In the genomic region with DNA sequence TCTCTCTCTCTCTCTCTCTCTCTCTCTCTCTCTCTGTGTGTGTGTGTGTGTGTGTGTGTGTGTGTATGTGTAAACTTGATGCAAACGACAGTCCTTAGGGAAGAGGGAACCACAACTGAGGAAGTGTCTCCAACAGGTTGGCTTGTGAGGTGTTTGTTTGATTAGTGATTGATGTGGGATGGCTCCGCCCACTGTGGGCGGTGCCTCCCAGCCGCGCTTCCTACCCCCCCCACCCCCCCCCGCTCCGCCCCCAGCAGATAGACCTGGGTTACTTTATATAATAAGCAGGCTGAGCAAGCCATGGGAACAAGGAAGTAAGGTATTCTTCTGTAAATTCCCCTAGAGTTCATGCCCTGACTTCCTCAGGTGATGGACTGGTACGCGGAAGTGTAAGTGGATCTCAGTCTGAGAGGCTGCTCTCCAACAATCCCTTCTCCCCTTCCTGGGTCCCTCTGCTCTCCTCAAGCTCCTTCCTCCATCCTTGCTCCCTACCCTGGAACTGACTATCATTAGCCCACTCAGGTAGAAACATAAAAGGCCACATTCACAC, we compare ENCODE assay signal across 19 mouse cellular contexts. TPM values are rescaled to one million over a fixed set of nuclear protein-coding genes. Genes with fewer than 3 reads are reported as not detected.
DNase-seq lines count a peak whose midpoint lies in the region; ATAC-seq and TF ChIP-seq lines count a peak whose summit lies in the region.
"Had no signal": no experiment of that assay in that cellular context is flagged by ENCODE, and none has a peak within 500 bp of the region (broad histone marks: within the 10 kb centered on the region; RNA-seq: fewer than 3 reads in every experiment).

No protein-coding gene starts in this region.

- 0 out of 2 replicates have a peak overlapping the region, but pooled peaks have one; percentile 7 for H3K4me2 ChIP-seq in lung, embryonic 16.5 days (ENCODE audit: low read depth, low read length)
- H3K4me2 ChIP-seq in embryonic facial prominence, embryonic 15.5 days (replicated peaks): no peak overlapping the region
- peak overlapping the region; percentile 51 for H3K4me2 ChIP-seq in intestine, postnatal 0 days (replicated peaks; ENCODE audit: low read depth)
- H3K4me2 ChIP-seq in stomach, postnatal 0 days (replicated peaks; ENCODE audit: low read depth): no peak overlapping the region
- H3K4me2 ChIP-seq in hindbrain, embryonic 13.5 days: no peak overlapping the region
- H3K4me2 ChIP-seq in midbrain, embryonic 11.5 days: no peak overlapping the region
- H3K4me2 ChIP-seq: forebrain, embryonic 15.5 days; heart, embryonic 13.5 days; limb, embryonic 12.5 days; neural tube, embryonic 12.5 days had no signal

- no peaks in the 10 kb centered on the region for H3K27me3 ChIP-seq in lung, embryonic 16.5 days (ENCODE audit: control insufficient read depth, insufficient read depth, low read depth, low read length)
- no peaks in the 10 kb centered on the region for H3K27me3 ChIP-seq in embryonic facial prominence, embryonic 15.5 days
- no peaks in the 10 kb centered on the region for H3K27me3 ChIP-seq in intestine, postnatal 0 days (replicated peaks; ENCODE audit: control insufficient read depth, insufficient read depth, low read length)
- no peaks in the 10 kb centered on the region for H3K27me3 ChIP-seq in stomach, postnatal 0 days (ENCODE audit: control insufficient read depth, insufficient read depth, low read length)
- no peaks in the 10 kb centered on the region for H3K27me3 ChIP-seq in hindbrain, embryonic 13.5 days
- no peaks in the 10 kb centered on the region for H3K27me3 ChIP-seq in midbrain, embryonic 11.5 days (ENCODE audit: control insufficient read depth, insufficient read depth, low read length)
- H3K27me3 ChIP-seq: forebrain, embryonic 15.5 days; heart, embryonic 13.5 days; limb, embryonic 12.5 days; neural tube, embryonic 12.5 days had no signal

- peak overlapping the region; percentile 74 for H3K27ac ChIP-seq in lung, embryonic 16.5 days (ENCODE audit: low read length)
- no peak overlapping the region for H3K27ac ChIP-seq in embryonic facial prominence, embryonic 15.5 days (replicated peaks)
- 0 out of 2 replicates have a peak overlapping the region, but pooled peaks have one; percentile 42 for H3K27ac ChIP-seq in intestine, postnatal 0 days (ENCODE audit: low read depth, low read length)
- H3K27ac ChIP-seq in stomach, postnatal 0 days (replicated peaks): peak overlapping the region; percentile 82
- no peak overlapping the region for H3K27ac ChIP-seq in hindbrain, embryonic 13.5 days
- H3K27ac ChIP-seq in midbrain, embryonic 11.5 days (ENCODE audit: low read depth, low read length): no peak overlapping the region
- H3K27ac ChIP-seq: forebrain, embryonic 15.5 days; heart, embryonic 13.5 days; hindbrain, postnatal 0 days; left cerebral cortex, adult 2 months; limb, embryonic 12.5 days; liver, embryonic 14.5 days; neural tube, embryonic 12.5 days had no signal

- WGBS in lung, embryonic 16.5 days: 31% methylated on average over 5 of the region's 9 CpGs
- WGBS in embryonic facial prominence, embryonic 15.5 days: 20% methylated on average over 9 of the region's 9 CpGs
- 15% methylated on average over 9 of the region's 9 CpGs for WGBS in intestine, postnatal 0 days
- WGBS in stomach, postnatal 0 days: 19% methylated on average over 9 of the region's 9 CpGs
- WGBS in hindbrain, embryonic 13.5 days: 43% methylated on average over 9 of the region's 9 CpGs
- 31% methylated on average over 9 of the region's 9 CpGs for WGBS in midbrain, embryonic 11.5 days

- H3K36me3 ChIP-seq in lung, embryonic 16.5 days (ENCODE audit: control insufficient read depth, insufficient read depth, low read length): no peaks in the 10 kb centered on the region
- H3K36me3 ChIP-seq in embryonic facial prominence, embryonic 15.5 days: no peaks in the 10 kb centered on the region
- no peaks in the 10 kb centered on the region for H3K36me3 ChIP-seq in intestine, postnatal 0 days (ENCODE audit: control insufficient read depth, insufficient read depth)
- no peaks in the 10 kb centered on the region for H3K36me3 ChIP-seq in stomach, postnatal 0 days (ENCODE audit: control insufficient read depth, insufficient read depth, low read length)
- H3K36me3 ChIP-seq in hindbrain, embryonic 13.5 days: no peaks in the 10 kb centered on the region
- no peaks in the 10 kb centered on the region for H3K36me3 ChIP-seq in midbrain, embryonic 11.5 days (ENCODE audit: control insufficient read depth, insufficient read depth, low read length)
- H3K36me3 ChIP-seq: forebrain, embryonic 15.5 days; G1E; heart, embryonic 13.5 days; limb, embryonic 12.5 days; neural tube, embryonic 12.5 days had no signal

- H3K9ac ChIP-seq in lung, embryonic 16.5 days (ENCODE audit: low read length): no peak overlapping the region
- no peak overlapping the region for H3K9ac ChIP-seq in embryonic facial prominence, embryonic 15.5 days
- no peak overlapping the region for H3K9ac ChIP-seq in intestine, postnatal 0 days (ENCODE audit: low read depth, low read length)
- 0 out of 2 replicates have a peak overlapping the region, but pooled peaks have one; percentile 13 for H3K9ac ChIP-seq in stomach, postnatal 0 days (ENCODE audit: low read length)
- H3K9ac ChIP-seq in hindbrain, embryonic 13.5 days: no peak overlapping the region
- H3K9ac ChIP-seq in midbrain, embryonic 11.5 days (ENCODE audit: low read length): no peak overlapping the region
- H3K9ac ChIP-seq: forebrain, embryonic 15.5 days; heart, embryonic 13.5 days; limb, embryonic 12.5 days; liver, embryonic 14.5 days; neural tube, embryonic 12.5 days had no signal

- no peaks in the 10 kb centered on the region for H3K9me3 ChIP-seq in lung, embryonic 16.5 days (ENCODE audit: control insufficient read depth, low read length)
- no peaks in the 10 kb centered on the region for H3K9me3 ChIP-seq in embryonic facial prominence, embryonic 15.5 days (replicated peaks)
- H3K9me3 ChIP-seq in intestine, postnatal 0 days (ENCODE audit: control insufficient read depth): no peaks in the 10 kb centered on the region
- no peaks in the 10 kb centered on the region for H3K9me3 ChIP-seq in stomach, postnatal 0 days (ENCODE audit: control insufficient read depth, low read length)
- H3K9me3 ChIP-seq in hindbrain, embryonic 13.5 days: no peaks in the 10 kb centered on the region
- H3K9me3 ChIP-seq in midbrain, embryonic 11.5 days (ENCODE audit: control insufficient read depth, low read length): no peaks in the 10 kb centered on the region
- H3K9me3 ChIP-seq: forebrain, embryonic 15.5 days; heart, embryonic 13.5 days; limb, embryonic 12.5 days; neural tube, embryonic 12.5 days had no signal

- no peak overlapping the region for H3K4me3 ChIP-seq in lung, embryonic 16.5 days (ENCODE audit: low read length)
- no peak overlapping the region for H3K4me3 ChIP-seq in embryonic facial prominence, embryonic 15.5 days (replicated peaks)
- H3K4me3 ChIP-seq in intestine, postnatal 0 days (ENCODE audit: low read depth, low read length): peak overlapping the region; percentile 16; the same call in 1 of the 2 replicates
- no peak overlapping the region for H3K4me3 ChIP-seq in stomach, postnatal 0 days (ENCODE audit: low read depth, low read length)
- H3K4me3 ChIP-seq in hindbrain, embryonic 13.5 days: no peak overlapping the region
- H3K4me3 ChIP-seq in midbrain, embryonic 11.5 days (ENCODE audit: low read depth, low read length): no peak overlapping the region
- H3K4me3 ChIP-seq: forebrain, embryonic 15.5 days; heart, embryonic 13.5 days; left cerebral cortex, adult 2 months; limb, embryonic 12.5 days; neural tube, embryonic 12.5 days had no signal

- ATAC-seq in lung, embryonic 16.5 days (ENCODE audit: low read depth): peak; percentile 59
- ATAC-seq in embryonic facial prominence, embryonic 15.5 days (ENCODE audit: insufficient number of reproducible peaks, low FRiP score, low TSS enrichment, low read depth): peak; percentile 48; the same call in 1 of the 2 replicates
- peak; percentile 87 for ATAC-seq in intestine, postnatal 0 days
- ATAC-seq in stomach, postnatal 0 days (ENCODE audit: low FRiP score, low TSS enrichment): peak; percentile 88
- ATAC-seq in hindbrain, embryonic 13.5 days (ENCODE audit: low FRiP score): no peak
- no peak for ATAC-seq in midbrain, embryonic 11.5 days (ENCODE audit: low FRiP score)
- ATAC-seq: forebrain, embryonic 15.5 days; hindbrain, postnatal 0 days had no signal

- DNase-seq in lung, postnatal 25 days (ENCODE audit: low spot score): no peak
- peak; percentile 85 for DNase-seq in stomach, postnatal 0 days (ENCODE audit: low spot score)
- no peak for DNase-seq in midbrain, embryonic 11.5 days (ENCODE audit: low spot score, missing footprints)
- DNase-seq: B cell, adult 2 months; cerebellum, postnatal 10 days; heart, postnatal 4 days had no signal

- H3K4me1 ChIP-seq in lung, embryonic 16.5 days (replicated peaks; ENCODE audit: control insufficient read depth, insufficient read depth, low read length): peaks cover 14% of the 10 kb centered on the region
- peaks cover 8% of the 10 kb centered on the region for H3K4me1 ChIP-seq in embryonic facial prominence, embryonic 15.5 days
- H3K4me1 ChIP-seq in intestine, postnatal 0 days (replicated peaks; ENCODE audit: control insufficient read depth, insufficient read depth, low read length): no peaks in the 10 kb centered on the region
- no peaks in the 10 kb centered on the region for H3K4me1 ChIP-seq in stomach, postnatal 0 days (replicated peaks; ENCODE audit: control insufficient read depth, insufficient read depth)
- peaks cover 13% of the 10 kb centered on the region for H3K4me1 ChIP-seq in hindbrain, embryonic 13.5 days (replicated peaks)
- peaks cover 6% of the 10 kb centered on the region for H3K4me1 ChIP-seq in midbrain, embryonic 11.5 days (ENCODE audit: control insufficient read depth, insufficient read depth, low read length)

- no peak for TF ChIP-seq CTCF in intestine, postnatal 0 days (IDR thresholded peaks at IDR 0.05; ENCODE audit: low read depth)
- TF ChIP-seq CTCF in stomach, postnatal 0 days (IDR thresholded peaks at IDR 0.05; ENCODE audit: low read depth): no peak

- no peak for TF ChIP-seq EP300 in stomach, postnatal 0 days (optimal IDR thresholded peaks at IDR 0.05)

RNA-seq across cellular contexts. Expression of gene Tex26, which starts 5.2 kb away (rescaled TPM):
- 1.9 and 2.8 TPM in 2 replicates for polyA plus RNA-seq in lung, embryonic 16.5 days (2015; fragmentation: Nextera tagmentation; extraction: Ambion mirVana)
- 1.4 and 1.7 TPM in 2 replicates for polyA plus RNA-seq in embryonic facial prominence, embryonic 15.5 days (2015; fragmentation: Nextera tagmentation; extraction: Ambion mirVana)
- 0.24 and 0.38 TPM in 2 replicates for polyA plus RNA-seq in intestine, postnatal 0 days (2015; fragmentation: Nextera tagmentation; extraction: Ambion mirVana)
- 0.27 and 0.61 TPM in 2 replicates for polyA plus RNA-seq in stomach, postnatal 0 days (2015; fragmentation: Nextera tagmentation; extraction: Ambion mirVana)
- 0.93 and 1.5 TPM in 2 replicates for polyA plus RNA-seq in hindbrain, embryonic 13.5 days (2015; fragmentation: Nextera tagmentation; extraction: Ambion mirVana)
- polyA plus RNA-seq in midbrain, embryonic 11.5 days (2014; fragmentation: Nextera tagmentation; extraction: Ambion mirVana): 1.2 and 1.5 TPM in 2 replicates
- polyA plus RNA-seq: G1E; gonadal fat pad, adult 2 months had no signal

RNA-seq across cellular contexts. Expression of gene Medag, which starts 22.7 kb away (rescaled TPM):
- polyA plus RNA-seq in lung, embryonic 16.5 days (2015; fragmentation: Nextera tagmentation; extraction: Ambion mirVana): 1.2 and 1.6 TPM in 2 replicates
- polyA plus RNA-seq in embryonic facial prominence, embryonic 15.5 days (2015; fragmentation: Nextera tagmentation; extraction: Ambion mirVana): 1.8 and 2.2 TPM in 2 replicates
- 1.6 and 2.2 TPM in 2 replicates for polyA plus RNA-seq in intestine, postnatal 0 days (2015; fragmentation: Nextera tagmentation; extraction: Ambion mirVana)
- polyA plus RNA-seq in stomach, postnatal 0 days (2015; fragmentation: Nextera tagmentation; extraction: Ambion mirVana): 3.4 and 4.1 TPM in 2 replicates
- polyA plus RNA-seq in hindbrain, embryonic 13.5 days (2015; fragmentation: Nextera tagmentation; extraction: Ambion mirVana): 2.1 and 2.5 TPM in 2 replicates
- polyA plus RNA-seq in midbrain, embryonic 11.5 days (2014; fragmentation: Nextera tagmentation; extraction: Ambion mirVana): 0.51 and 0.66 TPM in 2 replicates
- polyA plus RNA-seq: G1E had no signal

Comparison
In these comparisons a context has a peak if more than half of its experiments do, and no peak if none do; other contexts are left out.
1. ATAC-seq: peak in lung, embryonic 16.5 days (single experiment), embryonic facial prominence, embryonic 15.5 days (single experiment), intestine, postnatal 0 days (single experiment) and stomach, postnatal 0 days (single experiment); none in hindbrain, embryonic 13.5 days (single experiment) and midbrain, embryonic 11.5 days (single experiment).
2. H3K27ac ChIP-seq: peak in lung, embryonic 16.5 days (single experiment), intestine, postnatal 0 days (single experiment) and stomach, postnatal 0 days (single experiment); none in embryonic facial prominence, embryonic 15.5 days (single experiment), hindbrain, embryonic 13.5 days (single experiment) and midbrain, embryonic 11.5 days (single experiment).
3. H3K4me2 ChIP-seq: peak in lung, embryonic 16.5 days (single experiment) and intestine, postnatal 0 days (single experiment); none in embryonic facial prominence, embryonic 15.5 days (single experiment), stomach, postnatal 0 days (single experiment), hindbrain, embryonic 13.5 days (single experiment) and midbrain, embryonic 11.5 days (single experiment).